Mouse (Mus musculus) gastrocnemius, adult 18-20 months (tissue): ENCODE data around the gene Emd. TPM values are rescaled to one million over a fixed set of nuclear protein-coding genes. Genes with fewer than 3 reads are reported as not detected.
"Not testable (repeated sequence)": the region's sequence is repeated elsewhere in the genome, so short reads cannot be mapped to it uniquely, and the experiment has no call there.

Experiments
- DNase-seq: peaks from one replicate; pipeline ENCODE4 v3.0.0; 2021; ENCODE audit warnings: low spot score
- long read RNA-seq, 2 experiments: library from polyadenylated mRNA; stranded (forward); transcript quantifications; one replicate each; pipeline ENCODE4 v2.0.0; 2021
- total RNA-seq, 2 experiments: library from RNA; stranded (reverse); gene quantifications; 2 replicates each; pipeline ENCODE4 v1.2.3; 2021

The Emd gene
- total RNA-seq, result 10 to 100 TPM; 25.0 to 32.4 TPM
- long read RNA-seq, experiment 1, partial matches to known transcripts, result 4 of 7 reads
- long read RNA-seq, experiment 1, other reads (novel, unspliced or antisense), result 0 of 7 reads
- long read RNA-seq, experiment 2, partial matches to known transcripts, result 0 of 6 reads
- long read RNA-seq, experiment 2, other reads (novel, unspliced or antisense), result 2 of 6 reads

- DNase-seq, result peak; percentile 88
Observed at GRCm38 (mm10) chrX:74254153-74254887, at the start of gene Emd. TSS of gene Emd (plus strand) at chrX:74254687.

GRCm38 (mm10) chrX:74218496-74218895, 36.0 kb upstream of the Emd start:
- DNase-seq, result no peak

- no peak for DNase-seq
Observed at GRCm38 (mm10) chrX:74219449-74219848, 35.0 kb upstream of the Emd start.

- DNase-seq, result not testable (repeated sequence)
Observed at GRCm38 (mm10) chrX:74220099-74220498, 34.4 kb upstream of the Emd start.

- no peak for DNase-seq
Observed at GRCm38 (mm10) chrX:74230038-74230437, 24.4 kb upstream of the Emd start.

- no peak for DNase-seq
Observed at GRCm38 (mm10) chrX:74233196-74233595, 21.3 kb upstream of the Emd start.

GRCm38 (mm10) chrX:74240332-74240731, 14.2 kb upstream of the Emd start:
- DNase-seq, result no peak

- no peak for DNase-seq
Observed at GRCm38 (mm10) chrX:74243396-74243795, 11.1 kb upstream of the Emd start.

GRCm38 (mm10) chrX:74243807-74244206, 10.7 kb upstream of the Emd start:
- no peak for DNase-seq

GRCm38 (mm10) chrX:74244614-74245083, 9.8 kb upstream of the Emd start:
- peak; percentile 58 for DNase-seq

GRCm38 (mm10) chrX:74245107-74245506, 9.4 kb upstream of the Emd start:
- no peak for DNase-seq

- peak; percentile 77 for DNase-seq
Observed at GRCm38 (mm10) chrX:74245687-74246086, 8.8 kb upstream of the Emd start.

GRCm38 (mm10) chrX:74246213-74246681, 8.2 kb upstream of the Emd start:
- DNase-seq, result peak; percentile 86

- peak; percentile 30 for DNase-seq
Observed at GRCm38 (mm10) chrX:74246693-74247092, 7.8 kb upstream of the Emd start.

GRCm38 (mm10) chrX:74248651-74249050, 5.8 kb upstream of the Emd start:
- DNase-seq, result peak; percentile 62

GRCm38 (mm10) chrX:74249615-74250014, 4.9 kb upstream of the Emd start, which contains the start of gene Flna:
TSS of gene Flna (minus strand) at chrX:74249820.
- peak; percentile 56 for DNase-seq

GRCm38 (mm10) chrX:74254888-74255565, 540 bp downstream of the Emd start:
- DNase-seq, result no peak

- DNase-seq, result no peak
Observed at GRCm38 (mm10) chrX:74257746-74258145, 3.3 kb downstream of the Emd start.

- DNase-seq, result no peak
Observed at GRCm38 (mm10) chrX:74269736-74270061, 15.2 kb downstream of the Emd start.

GRCm38 (mm10) chrX:74270062-74270901, 15.8 kb downstream of the Emd start, which contains the start of gene Rpl10:
TSS of gene Rpl10 (plus strand) at chrX:74270812.
- peak; percentile 92 for DNase-seq

- peak; percentile 22 for DNase-seq
Observed at GRCm38 (mm10) chrX:74270902-74271551, 16.5 kb downstream of the Emd start.
